Mouse (Mus musculus) inflammation-experienced regulatory T-cells, adult 6 months (primary cell): ENCODE data around the gene Rgs3. TPM values are rescaled to one million over a fixed set of nuclear protein-coding genes. Genes with fewer than 3 reads are reported as not detected.

Experiments used
- ATAC-seq: one replicate; pipeline ENCODE4 v1.8.0; 2017
- polyA plus RNA-seq, 3 experiments: library from polyadenylated mRNA; unstranded; fragments of 100-300 nt; shearing (Covaris generic); gene quantifications; one replicate each; pipeline ENCODE4 v1.2.1; 2017

Gene Rgs3
- polyA plus RNA-seq, 3 experiments from 2014 or later = 50.8 to 68.5 (median 62.7) TPM

DNA sequence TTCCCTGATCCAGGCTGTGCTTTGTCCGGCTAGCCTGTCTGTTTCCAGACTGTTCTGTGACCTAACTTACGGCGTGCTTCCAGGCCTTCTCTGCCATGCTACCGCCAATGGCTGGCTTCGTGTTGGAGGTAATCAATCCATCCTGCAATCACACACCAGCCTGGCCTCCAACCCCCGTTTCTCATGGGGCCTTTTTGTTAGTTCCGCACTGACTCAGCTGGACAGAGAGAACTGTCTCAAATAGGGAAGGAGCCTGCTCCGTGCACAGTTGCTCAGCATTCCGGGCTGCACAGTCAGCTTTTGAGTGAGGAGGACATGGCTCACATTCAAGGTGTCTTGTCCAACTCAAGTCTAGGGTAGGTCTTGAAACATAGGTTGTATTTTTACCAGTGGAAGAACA is 69.8 kb downstream of the Rgs3 start:
- no peak for ATAC-seq

DNA sequence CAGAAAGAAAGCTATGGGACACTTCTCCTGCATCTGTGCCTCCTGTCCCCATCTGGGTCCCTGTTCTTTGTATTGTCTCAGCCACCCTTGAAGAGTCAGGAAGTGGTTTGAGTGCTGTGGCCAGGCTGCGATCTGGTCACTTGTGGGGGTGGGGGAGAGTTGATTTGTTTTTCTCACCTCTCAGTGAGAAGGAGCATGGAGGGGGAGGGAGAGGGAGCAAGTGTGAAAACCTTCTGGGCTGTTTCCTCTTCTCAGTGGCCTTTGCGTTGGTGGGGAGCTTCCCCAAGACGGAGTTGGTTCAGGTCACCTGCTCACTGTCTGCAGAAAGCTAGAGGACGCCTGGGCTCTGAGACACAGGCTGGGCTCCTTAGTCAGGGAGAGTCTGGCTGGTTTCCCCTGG is 70.3 kb downstream of the Rgs3 start:
- ATAC-seq = peak; percentile 76

DNA sequence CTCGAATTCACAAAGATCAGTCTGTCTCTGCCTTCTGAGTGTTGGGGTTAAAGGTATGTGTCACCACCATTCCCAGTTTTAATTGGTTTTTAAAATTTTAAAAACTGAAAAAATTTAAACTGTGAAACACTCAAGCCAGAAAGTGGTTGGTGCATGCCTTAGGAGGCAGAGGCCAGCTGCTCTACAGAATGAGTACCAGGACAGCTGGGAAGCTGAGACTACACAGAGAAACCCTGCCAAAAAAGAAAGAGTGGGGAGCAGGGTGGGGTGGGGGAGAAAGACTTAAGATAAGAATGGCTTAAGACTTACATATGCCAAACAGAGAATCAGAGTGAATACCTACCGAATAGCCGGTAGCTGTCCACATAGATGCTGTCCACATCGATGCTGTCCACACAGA is 73.6 kb downstream of the Rgs3 start:
- no peak for ATAC-seq

DNA sequence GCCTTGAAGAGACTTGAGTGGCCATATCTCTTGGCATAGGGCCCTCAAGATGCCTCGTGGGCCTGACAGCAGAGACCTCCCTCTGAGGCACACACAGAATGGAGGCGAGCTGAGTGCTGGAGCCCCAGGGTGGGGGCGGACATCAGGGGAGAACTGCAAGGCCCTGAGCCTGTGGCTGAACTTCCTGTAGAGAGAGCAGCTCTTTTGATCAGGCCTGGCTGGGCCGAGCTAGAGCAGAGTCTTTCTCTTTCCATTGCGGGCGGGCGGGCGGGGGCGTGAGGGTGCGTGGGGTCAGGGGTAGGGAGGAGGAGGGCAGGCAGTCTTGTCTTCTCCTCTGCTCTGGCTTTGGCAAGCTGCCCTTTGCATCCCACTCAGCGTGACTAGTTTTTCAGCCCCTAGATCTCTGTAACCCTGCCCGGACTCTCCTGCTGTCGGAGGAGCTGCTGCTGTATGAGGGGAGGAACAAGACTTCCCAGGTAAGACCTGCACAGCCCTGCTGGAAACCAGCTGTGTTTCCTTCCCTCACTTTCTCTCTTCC is 74.5 kb downstream of the Rgs3 start:
- ATAC-seq = peak; percentile 61

DNA sequence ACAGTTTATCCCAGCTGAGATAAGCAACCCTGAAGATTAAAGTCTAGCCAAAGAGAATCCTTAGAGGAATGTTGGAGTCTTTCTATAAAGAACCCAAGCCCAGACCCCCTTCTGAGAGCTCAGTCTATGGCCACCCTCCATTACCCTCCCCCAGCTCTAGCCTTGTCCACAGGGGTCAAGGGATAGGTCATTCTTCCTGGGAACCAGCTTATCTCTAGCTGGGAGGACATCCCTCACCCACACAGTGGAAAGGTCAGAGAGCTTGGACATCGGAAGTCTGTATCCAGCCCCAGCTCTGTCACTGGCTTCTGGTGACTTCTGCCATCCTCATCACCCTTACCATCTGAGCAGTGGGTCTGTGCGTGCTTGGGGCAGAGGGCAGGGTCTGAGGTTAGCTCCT is 75.2 kb downstream of the Rgs3 start:
- no peak for ATAC-seq

DNA sequence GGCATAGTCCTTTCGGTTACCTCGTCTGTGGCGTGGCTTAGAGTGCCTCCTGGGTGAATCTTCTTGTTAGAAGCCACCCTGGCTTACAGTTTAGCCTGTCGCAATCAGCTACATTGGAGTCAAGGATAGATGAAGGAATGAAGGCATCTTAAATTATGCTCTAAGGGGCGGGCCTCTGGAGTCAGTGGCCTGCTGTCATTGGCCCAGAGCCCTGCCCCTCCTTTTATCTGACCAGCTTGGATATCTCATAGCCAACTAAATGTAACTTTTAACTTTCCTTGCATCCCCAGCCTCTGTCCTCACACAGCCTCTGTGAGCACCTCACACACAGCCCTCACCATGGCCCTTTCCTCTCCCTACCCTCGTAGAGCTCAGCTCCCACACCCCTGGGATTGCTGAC is 76.4 kb downstream of the Rgs3 start:
- no peak for ATAC-seq

DNA sequence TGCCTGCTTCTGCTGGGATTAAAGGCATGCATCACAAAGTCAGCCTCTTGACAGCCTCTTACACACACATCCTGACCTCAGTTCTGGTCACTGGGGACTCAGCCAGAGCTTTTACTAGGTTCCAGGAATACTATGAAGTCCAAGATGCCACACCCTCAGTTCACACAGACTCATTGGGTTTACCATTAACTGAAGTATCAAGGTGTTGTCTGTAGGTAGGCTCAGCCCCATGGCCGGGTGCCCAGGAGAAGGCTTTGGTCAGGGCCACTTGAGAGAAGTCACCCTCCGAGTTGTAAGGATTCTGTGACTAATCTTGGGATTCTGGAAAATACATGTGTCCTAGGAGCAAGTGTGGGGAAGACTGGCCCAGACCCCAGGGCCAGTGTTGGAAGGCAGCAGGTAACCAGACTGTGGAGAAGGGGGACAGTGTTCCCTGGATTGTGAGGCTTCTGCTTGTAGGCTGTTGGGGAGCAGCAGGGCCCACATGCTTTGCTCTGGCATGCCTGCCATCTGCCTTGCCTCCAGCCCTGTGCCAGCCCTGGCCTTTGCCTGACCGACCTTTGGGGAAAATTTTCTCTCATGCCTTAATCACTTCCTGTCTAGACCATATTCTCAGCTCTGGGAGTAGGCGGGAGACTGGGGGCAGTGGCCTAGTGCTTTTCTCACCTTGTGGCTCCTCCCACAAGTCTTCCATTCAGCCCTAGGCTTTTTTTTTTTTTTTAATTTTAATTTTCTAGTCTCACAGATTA is 78.4 kb downstream of the Rgs3 start:
- peak; percentile 55 for ATAC-seq

DNA sequence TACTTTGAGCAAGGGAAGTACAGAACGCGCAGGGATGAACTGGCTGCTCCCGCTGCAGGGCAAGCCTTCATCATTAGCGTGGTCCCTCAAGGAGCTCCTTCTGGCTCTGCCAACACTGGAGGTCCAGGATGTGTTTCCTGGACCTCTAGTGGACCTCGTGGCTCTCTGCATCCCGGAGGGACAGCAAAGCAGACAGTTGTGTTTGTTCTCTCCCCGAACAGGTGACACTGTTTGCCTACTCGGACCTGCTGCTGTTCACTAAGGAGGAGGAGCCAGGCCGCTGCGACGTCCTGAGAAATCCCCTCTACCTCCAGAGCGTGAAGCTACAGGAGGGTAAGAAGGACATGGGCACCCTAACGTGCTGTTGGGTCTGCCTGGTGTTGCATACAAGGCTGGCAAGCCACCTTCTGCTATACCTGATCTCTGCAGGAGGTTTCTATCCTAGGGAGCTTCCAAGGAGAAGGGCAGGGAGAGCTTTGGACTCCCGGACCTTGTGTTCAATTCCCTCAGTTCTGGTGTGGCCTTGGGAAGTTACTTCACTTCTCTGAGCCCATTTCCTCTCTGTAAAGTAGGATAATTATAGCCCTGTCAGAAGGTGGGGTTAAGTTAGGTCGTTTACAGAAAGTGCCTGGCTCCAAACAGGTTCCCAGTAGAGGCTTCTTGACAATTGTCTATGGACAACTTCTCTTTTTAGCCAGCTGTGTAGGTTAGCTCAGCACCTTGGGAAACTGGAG is 81.0 kb downstream of the Rgs3 start:
- no peak for ATAC-seq

DNA sequence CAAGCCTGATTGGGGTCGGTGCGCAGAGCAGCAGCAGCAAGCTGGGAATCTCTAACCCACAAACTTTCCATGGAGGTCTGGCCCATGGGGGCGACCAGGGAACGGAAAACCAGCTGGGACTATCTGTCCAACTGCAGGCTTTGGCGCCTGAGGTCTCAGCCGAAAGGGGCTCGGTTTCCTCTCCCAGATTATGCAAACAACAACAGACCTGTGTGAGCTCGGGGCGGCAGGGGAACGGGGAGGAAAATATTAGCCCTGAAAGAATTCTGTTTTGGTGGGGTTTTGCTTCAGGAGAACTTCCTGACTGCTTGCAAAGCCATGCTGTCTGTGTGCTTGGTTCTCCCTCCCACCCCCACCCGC is 81.6 kb downstream of the Rgs3 start:
- no peak for ATAC-seq

DNA sequence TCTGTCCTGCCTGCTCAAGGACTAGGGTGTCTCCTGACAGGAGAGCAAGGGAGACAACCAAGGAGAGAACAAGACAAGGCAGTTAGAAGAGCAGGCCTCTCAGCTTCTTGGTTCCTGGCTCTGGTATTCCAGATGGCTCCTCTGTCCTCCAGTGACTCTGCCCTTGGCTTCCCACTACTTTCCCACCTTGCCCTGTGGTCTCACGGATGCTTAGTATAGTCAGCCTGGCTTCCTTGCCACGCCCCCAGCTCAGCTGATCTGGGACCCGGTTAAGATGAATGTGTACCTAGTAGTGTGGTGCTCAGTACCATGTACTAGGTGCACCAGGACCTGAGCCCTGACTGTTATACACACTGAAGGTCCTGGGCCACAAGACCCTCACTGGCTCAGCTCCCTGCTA is 82.0 kb downstream of the Rgs3 start:
- no peak for ATAC-seq

DNA sequence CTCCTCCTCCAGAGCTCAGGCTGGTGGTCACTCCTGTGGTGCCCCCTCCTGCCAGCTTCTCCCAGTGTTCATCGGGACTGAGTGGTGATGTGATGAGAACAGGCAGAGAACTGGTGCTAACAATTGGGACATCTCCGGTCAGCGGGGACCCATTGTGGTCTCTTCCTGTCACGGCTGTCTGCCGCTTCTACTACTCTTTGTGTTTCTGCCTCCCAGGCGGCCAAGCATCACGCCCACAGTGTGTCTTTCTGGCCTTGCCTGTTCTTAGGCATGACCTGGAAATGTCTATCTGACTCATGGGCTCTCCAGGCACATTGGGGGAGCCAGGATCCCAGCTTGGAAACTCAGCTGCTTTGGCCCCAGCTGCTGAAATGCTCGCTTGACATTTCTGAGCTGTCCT is 83.8 kb downstream of the Rgs3 start:
- ATAC-seq = no peak

DNA sequence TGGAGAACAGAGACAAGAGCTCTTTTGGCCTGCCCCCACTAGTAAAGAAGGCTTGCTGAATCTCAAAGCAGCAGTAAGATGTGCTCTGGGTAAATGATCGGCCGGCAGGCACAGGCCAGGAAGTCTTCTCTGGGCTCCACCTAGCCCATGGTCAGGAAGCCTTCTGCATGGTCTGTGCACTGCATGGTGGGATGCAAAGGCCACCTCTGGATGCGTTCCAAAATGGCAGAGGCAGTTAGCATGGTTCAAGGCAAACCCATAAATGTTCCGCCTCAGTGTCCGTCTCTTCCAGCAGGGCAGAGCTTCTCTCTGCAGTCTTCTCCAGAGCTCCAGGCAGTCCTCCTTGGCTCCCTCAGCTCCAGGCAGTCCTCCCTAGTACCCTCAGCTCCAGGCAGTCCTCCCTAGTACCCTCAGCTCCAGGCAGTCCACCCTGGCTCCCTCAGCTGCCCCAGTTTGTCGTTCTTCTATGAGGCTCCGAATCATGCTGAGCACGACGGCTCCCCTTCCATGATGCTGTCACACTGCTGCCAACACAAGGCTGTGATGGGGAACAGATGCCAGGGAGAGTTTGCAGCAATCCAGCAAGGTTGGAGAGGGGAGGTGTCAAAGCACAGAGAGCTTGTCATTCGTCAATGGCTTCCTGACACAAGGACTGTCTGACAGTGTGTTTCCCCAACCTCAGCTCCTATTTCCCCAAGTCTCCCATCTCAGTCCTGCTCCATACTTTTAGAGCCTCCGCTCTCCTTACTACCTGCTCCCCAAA is 84.6 kb downstream of the Rgs3 start:
- ATAC-seq = no peak

DNA sequence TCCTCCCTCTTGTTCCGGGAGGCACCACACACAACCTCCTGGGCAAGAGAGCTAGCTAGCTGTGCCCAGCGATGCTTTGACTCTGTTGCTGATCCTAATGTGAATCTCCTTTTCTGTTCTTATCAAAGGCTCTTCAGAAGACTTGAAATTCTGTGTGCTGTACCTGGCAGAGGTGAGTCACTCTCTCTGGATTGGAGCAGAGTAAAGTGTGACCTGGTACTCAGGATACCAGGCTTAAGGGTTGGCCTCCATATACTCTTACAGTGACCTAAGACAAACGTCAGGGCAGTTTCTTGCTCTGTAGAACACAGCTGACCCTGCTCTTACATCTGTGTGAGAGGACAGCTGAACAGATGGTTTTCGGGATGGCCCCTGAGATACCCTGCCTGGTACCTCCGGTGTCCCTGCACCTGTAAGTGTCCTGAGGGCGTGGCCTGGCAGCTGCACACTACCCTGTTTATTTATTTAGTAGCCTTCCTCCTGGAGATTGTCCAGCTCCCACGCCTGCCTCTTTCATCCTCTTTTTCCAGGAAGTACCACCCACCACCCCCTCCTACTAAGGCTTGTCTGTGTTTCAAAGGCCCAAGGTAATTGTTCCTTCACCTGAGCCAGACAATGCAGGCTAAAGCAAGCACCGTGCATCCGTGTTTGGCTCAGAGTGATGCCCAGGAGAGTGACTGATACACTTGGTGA is 87.1 kb downstream of the Rgs3 start:
- no peak for ATAC-seq

DNA sequence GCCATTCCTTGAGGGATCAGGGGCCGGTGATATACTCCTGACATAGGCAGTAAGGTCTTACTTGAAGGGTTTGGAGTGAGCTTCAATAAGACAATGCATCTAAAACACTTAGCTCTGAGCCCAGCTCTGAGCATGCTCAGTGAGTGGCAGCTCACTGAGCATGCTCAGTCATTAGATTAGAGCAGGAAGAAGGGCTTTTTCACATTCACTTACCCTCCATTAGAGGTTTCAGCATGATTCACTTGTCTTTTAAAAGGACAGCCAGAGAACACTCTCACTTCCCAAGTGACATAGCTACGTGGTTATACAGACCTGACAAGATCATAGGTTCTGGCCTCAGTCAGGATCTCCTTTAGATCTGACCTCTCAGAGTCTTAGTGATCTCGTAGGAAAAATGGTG is 89.2 kb downstream of the Rgs3 start:
- ATAC-seq = no peak

DNA sequence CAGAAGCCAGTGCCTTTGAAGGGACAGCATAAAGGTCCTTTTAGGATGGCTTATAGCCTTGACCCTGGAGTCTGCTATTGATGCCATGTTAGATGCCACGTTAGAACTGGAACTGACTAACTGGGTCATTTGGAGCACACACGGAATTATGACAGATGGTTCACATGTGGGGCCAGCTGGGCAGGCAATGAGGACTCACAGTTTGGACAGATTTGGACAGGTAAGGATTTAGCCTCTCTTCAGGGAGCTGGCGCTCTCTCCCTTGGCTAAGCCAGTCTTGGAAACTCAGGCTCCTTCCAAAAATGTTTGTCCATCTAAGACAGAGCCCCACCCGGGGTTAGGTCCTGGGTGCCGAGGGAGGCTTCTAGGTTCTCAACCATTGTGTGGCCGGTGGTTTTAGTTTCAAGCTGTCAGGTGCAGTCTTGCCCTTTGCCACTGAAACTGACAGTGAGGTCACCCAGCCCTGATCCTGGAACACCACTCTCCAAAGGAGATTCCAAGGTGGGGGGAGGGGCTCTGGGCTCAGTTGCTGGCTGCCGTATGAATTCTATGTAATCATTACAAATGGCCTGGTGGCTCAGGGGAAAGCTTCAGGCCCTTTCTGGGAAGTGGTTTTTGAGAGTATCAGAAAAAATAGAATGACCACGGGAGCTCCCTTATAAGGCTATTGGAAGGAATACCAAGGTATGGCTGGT is 90.0 kb downstream of the Rgs3 start:
- no peak for ATAC-seq

DNA sequence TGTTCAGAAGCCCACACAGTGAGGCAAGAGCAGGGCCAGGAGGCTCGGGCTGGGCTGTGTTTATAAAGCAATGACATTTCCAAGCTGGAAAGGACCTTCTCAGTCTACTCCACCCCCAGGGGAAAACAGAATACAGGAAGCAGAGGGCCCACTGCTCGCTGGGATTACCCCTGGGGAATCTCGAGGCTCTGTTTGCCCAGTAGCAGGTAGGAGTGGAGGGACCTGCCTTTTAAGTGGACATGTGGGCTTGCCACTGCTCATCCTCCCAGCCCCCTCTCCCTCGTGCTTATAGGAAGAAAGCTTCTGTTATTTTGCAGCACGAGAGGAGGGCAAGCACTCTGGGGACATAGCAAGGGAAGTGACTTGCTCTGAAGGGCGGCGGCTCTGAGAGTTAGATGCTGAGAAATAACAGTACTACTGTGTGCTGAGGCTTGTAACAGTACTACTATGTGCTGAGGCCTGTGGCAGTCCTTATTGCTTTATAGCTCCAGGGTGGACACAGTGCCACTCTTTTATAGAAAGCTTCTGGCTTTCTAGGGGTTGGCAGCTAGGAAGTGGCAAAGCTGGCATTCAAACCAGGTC is 91.6 kb downstream of the Rgs3 start:
- no peak for ATAC-seq

DNA sequence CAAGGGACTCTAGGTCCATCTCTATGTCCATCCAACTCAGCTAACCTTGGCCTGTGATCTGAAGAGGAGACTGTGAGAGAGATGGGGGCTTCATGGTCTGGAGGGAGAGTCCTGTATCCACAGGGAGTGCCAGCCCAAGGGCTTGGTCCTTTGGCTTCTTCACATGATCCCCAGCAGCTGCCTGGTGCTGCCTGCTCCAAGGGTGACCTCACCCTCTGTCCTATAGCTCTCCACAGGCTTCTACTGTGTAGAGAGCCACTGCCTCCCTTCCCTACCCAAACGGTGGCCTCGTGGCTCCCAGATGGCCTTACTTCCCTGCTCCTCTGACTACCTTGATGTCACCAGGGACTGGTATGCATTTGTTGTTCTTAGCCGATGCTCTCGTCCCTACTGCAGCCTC is 92.6 kb downstream of the Rgs3 start:
- no peak for ATAC-seq

DNA sequence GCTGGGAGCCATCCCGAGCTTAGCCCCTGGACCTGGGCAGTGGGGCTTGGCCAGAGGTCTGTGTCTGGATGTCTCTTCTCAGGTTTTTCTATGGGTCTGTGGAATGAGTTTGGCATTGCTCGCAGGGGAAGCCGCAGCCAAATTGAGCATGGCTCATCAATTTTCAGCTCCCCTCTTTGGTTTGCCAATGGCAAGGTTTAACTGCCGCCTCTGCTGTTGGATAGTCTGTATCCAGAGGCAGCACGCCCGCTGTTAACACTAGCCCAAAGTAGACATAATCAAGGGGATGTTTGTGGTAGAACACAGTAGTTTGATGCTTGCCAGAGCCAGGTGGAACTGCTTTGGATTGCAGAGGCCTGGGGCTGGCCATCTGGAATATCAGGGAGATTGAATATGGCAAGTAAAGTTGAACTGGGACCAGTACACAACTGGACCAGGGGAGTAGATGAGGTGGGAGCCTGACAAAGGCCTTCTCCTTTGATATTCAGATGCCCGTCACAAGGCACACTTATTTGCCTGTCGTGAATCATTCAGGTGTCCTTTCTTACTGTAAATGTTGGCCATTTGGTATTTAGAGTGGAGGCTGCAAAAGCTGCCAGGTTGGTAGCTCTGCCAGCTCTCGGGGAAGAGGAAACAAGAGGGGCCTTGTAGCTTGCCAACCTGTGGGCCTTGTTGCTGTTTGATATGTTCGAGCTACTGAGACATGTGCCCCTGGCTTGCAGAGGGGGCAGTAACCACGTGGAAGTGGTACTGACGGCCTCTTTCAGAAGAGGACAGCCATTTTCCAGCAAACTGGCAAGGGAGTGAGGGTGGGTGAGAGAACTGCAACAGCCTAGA is 93.5 kb downstream of the Rgs3 start:
- ATAC-seq = no peak

DNA sequence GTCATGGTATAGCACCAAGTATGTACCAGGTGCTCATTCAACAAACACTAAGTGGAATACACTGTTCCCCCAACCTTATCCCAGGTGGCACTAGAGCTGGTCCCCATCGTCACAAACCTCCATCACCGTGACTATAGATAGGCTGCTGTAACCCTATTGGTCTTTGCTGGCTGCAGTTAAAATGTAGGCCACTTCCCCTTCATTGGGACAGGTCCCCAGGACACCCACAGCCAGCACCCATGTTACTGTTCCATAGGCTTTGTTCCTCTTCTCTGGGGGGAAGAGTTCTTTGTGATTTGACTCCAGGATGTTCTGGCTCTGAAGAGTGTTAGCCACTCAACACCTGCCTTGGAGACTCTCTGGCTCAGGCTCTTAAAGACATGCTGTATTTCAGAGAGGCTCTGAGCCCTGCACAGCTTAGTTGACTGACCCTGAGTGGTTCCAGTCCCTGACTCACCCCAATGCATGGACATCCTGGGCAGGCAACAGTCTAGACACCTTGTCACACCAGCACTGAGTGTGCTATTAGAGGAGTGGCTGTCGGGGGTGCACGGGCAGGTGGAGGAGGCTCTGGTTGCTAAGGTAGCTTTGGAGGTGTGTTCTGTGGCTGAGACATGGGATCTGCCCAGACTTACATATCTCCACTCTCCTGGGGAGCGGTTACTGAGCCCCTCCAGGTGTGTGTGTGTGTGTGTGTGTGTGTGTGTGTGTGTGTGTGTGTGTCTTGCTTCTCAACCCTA is 94.4 kb downstream of the Rgs3 start:
- no peak for ATAC-seq

DNA sequence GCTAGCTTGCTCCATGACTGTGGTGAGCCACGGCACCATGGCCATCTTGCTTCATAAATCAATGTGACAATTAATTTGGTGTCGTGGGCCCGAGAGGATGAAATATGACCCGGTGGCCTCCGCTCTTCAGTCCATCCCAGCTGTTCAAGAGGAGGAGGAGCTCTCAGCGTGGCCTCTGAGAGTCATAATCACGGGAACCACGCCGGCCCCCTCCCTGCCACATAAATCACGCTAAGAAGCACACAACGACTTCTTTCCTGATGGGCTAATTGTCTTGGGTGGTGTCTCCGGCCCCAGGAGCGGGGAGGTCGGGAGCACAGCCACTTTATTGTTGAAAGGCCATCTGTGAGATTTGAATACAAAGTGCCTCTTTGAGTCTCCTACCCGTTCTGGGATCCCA is 99.6 kb downstream of the Rgs3 start:
- ATAC-seq = no peak
